Mouse (Mus musculus) embryonic fibroblast, embryonic 13.5 days (primary cell): ENCODE measurements around the gene Mki67. TPM values are rescaled to one million over a fixed set of nuclear protein-coding genes. Genes with fewer than 3 reads are reported as not detected.
A peak's percentile ranks its signal among the peaks of the same experiment; 100 is the strongest.

Source experiments
- H3K27ac ChIP-seq: 2 replicates; pipeline ENCODE4 v1.5.1; 2012; ENCODE audit warnings: low read length, control low read depth, inconsistent platforms; ENCODE audit not compliant: insufficient read depth
- H3K4me1 ChIP-seq: 2 replicates; pipeline ENCODE4 v1.6.1; 2011; ENCODE audit warnings: low read length; ENCODE audit not compliant: control insufficient read depth, insufficient read depth
- H3K4me3 ChIP-seq: 2 replicates; pipeline ENCODE4 v1.5.1; 2011; ENCODE audit warnings: mild to moderate bottlenecking, control low read depth, low read length; ENCODE audit not compliant: insufficient read depth
- CTCF ChIP-seq: IDR thresholded peaks from 2 replicates; pipeline ENCODE4 v1.5.1; 2011; ENCODE audit warnings: mild to moderate bottlenecking, control low read depth, low read length, moderate library complexity, borderline replicate concordance; ENCODE audit not compliant: insufficient read depth
- POLR2A ChIP-seq: IDR thresholded peaks from 2 replicates; pipeline ENCODE4 v1.6.1; 2011; ENCODE audit warnings: low read depth, mild to moderate bottlenecking, control low read depth, low read length, moderate library complexity
- polyA plus RNA-seq: library from polyadenylated mRNA; stranded (reverse); fragments of >200 nt; gene quantifications from 2 replicates; pipeline ENCODE4 v1.2.4, GENCODE M21; 2011; ENCODE audit warnings: low read depth; ENCODE audit not compliant: missing spikeins, insufficient read length

Gene Mki67
- polyA plus RNA-seq, 1 experiment: 120 TPM

GRCm38 (mm10) chr7:135654288-135654687 is 61.9 kb downstream of the Mki67 start:
- Histone ChIP-seq H3K27ac (no peak overlapping the region; the same call in 1 of the 2 replicates), H3K4me3 (no peak overlapping the region), H3K4me1 (peaks cover 17% of the 10 kb centered on the region)
- TF ChIP-seq CTCF (no peak), POLR2A (no peak)

GRCm38 (mm10) chr7:135653601-135654000 is 62.6 kb downstream of the Mki67 start:
- Histone ChIP-seq H3K4me3 (no peak overlapping the region), H3K27ac (no peak overlapping the region; the same call in 1 of the 2 replicates), H3K4me1 (peaks cover 17% of the 10 kb centered on the region)
- TF ChIP-seq POLR2A: no peak
- TF ChIP-seq CTCF: no peak

DNA sequence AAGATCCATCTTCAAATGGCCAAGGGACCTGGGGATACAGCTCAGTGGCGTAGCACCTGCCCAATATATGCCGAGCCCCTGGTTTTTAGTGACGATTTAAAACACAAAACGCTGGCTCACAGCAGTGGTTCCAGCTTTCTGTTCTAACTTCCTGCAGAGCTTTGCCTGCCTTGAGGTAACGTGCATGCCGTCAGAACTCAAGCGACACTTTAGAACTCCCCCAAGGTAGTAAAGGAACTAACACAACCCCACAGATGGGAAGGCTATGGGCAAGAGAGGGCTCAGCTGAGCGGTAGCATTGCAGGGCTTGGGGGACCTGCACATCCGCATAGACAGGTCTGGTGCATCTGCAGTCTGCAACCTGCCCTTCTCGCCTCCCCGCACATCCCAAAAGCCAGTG is 63.4 kb downstream of the Mki67 start:
- Histone ChIP-seq H3K27ac (peak overlapping the region; percentile 45), H3K4me3 (peak overlapping the region; percentile 12), H3K4me1 (peaks cover 17% of the 10 kb centered on the region)
- no peak for TF ChIP-seq POLR2A
- no peak for TF ChIP-seq CTCF

GRCm38 (mm10) chr7:135651831-135652511 is 64.2 kb downstream of the Mki67 start:
- Histone ChIP-seq H3K27ac (peak overlapping the region; percentile 45), H3K4me3 (peak overlapping the region; percentile 40), H3K4me1 (peaks cover 17% of the 10 kb centered on the region)
- TF ChIP-seq POLR2A (peak; percentile 51), CTCF (no peak)

- H3K27ac ChIP-seq: no peak overlapping the region
- H3K4me3 ChIP-seq: no peak overlapping the region
- H3K4me1 ChIP-seq: peaks cover 17% of the 10 kb centered on the region
- TF ChIP-seq POLR2A: no peak
- no peak for TF ChIP-seq CTCF
Measured at GRCm38 (mm10) chr7:135650061-135650460, 66.1 kb downstream of the Mki67 start.

DNA sequence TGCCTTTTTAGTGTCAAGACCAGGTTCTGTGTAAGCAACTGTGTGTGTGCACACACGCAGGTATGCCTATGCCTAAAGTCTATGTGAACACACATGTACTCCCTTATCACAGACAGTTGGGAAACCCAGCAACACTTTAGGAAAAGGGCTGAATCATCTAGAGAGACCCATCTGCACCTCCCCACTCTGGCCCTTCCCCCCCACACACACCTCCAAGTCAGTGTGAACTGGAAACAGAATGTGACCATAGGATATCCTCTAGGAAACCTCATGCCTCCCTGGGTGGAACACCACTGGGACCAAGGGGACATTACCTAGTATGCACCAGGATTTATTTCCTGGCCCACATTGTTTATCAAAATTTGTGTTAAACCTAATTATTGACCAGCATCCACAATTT is 66.9 kb downstream of the Mki67 start:
- H3K4me1 ChIP-seq: peaks cover 17% of the 10 kb centered on the region
- no peak overlapping the region for H3K4me3 ChIP-seq
- no peak overlapping the region for H3K27ac ChIP-seq
- TF ChIP-seq POLR2A: no peak
- no peak for TF ChIP-seq CTCF

GRCm38 (mm10) chr7:135648821-135649220 is 67.3 kb downstream of the Mki67 start:
- H3K27ac ChIP-seq: no peak overlapping the region
- TF ChIP-seq CTCF: no peak
- TF ChIP-seq POLR2A: no peak
- H3K4me1 ChIP-seq: peaks cover 14% of the 10 kb centered on the region
- H3K4me3 ChIP-seq: no peak overlapping the region

GRCm38 (mm10) chr7:135646976-135647375 is 69.2 kb downstream of the Mki67 start:
- Histone ChIP-seq H3K4me3 (no peak overlapping the region), H3K4me1 (no peaks in the 10 kb centered on the region), H3K27ac (no peak overlapping the region)
- TF ChIP-seq POLR2A: no peak
- no peak for TF ChIP-seq CTCF

DNA sequence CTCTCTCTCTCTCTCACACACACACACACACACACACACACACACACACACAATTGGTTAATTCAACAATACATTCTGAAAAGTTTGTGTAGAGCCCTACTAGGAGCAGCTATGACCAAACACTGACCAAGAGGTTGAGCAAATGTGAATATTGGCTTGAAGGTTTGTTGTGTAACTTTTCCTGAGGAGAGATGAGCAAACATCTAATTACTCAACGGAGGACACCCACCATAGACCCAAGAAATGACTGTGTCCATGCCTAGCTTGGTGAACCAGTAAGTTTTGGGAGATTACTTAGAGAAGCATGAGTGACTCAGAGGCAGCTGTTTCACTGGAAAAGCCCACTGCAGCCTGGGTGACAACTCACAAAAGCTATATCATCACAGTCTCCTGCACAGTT is 71.7 kb downstream of the Mki67 start:
- Histone ChIP-seq H3K4me3 (no peak overlapping the region), H3K4me1 (no peaks in the 10 kb centered on the region), H3K27ac (no peak overlapping the region)
- TF ChIP-seq CTCF: no peak

GRCm38 (mm10) chr7:135641698-135642507 is 74.3 kb downstream of the Mki67 start:
- TF ChIP-seq POLR2A: no peak
- peak; percentile 20; the same call in 1 of the 2 replicates for TF ChIP-seq CTCF
- no peak overlapping the region for H3K4me3 ChIP-seq
- no peak overlapping the region for H3K27ac ChIP-seq
- H3K4me1 ChIP-seq: no peaks in the 10 kb centered on the region

Other genes with a start within 250 kb of the Mki67 start
- gene Clrn3, start 187.7 kb downstream of the Mki67 start, polyA plus RNA-seq: not detected in 2 replicates
- gene Ptpre, start 178.9 kb downstream of the Mki67 start, polyA plus RNA-seq: 3.2 and 4.4 TPM in 2 replicates